Mouse (Mus musculus): ENCODE data around the gene Slc48a1. TPM values are rescaled to one million over a fixed set of nuclear protein-coding genes. Genes with fewer than 3 reads are reported as not detected.
A peak's percentile ranks its signal among the peaks of the same experiment; 100 is the strongest.

Slc48a1 gene
- polyA plus RNA-seq, 2 experiments from 2014 or later, result 23.6 to 29.0 TPM

- ATAC-seq, result no peak
Measured at GRCm38 (mm10) chr15:97828221-97828842, 50.0 kb downstream of the Slc48a1 start.

- no peak for ATAC-seq
Measured at GRCm38 (mm10) chr15:97828901-97829338, 50.6 kb downstream of the Slc48a1 start.

GRCm38 (mm10) chr15:97829432-97829831 is 51.1 kb downstream of the Slc48a1 start:
- ATAC-seq, result no peak

- ATAC-seq, result peak; percentile 36
Measured at GRCm38 (mm10) chr15:97830253-97830787, 52.0 kb downstream of the Slc48a1 start.

- peak; percentile 15 for ATAC-seq
Measured at GRCm38 (mm10) chr15:97830788-97831241, 52.5 kb downstream of the Slc48a1 start.

GRCm38 (mm10) chr15:97831242-97831986 is 53.1 kb downstream of the Slc48a1 start:
- peak; percentile 48 for ATAC-seq

- ATAC-seq, result no peak
Measured at GRCm38 (mm10) chr15:97831987-97832640, 53.8 kb downstream of the Slc48a1 start.

- no peak for ATAC-seq
Measured at GRCm38 (mm10) chr15:97832764-97833479, 54.6 kb downstream of the Slc48a1 start.

GRCm38 (mm10) chr15:97836153-97836893 is 58.0 kb downstream of the Slc48a1 start:
- peak; percentile 41 for ATAC-seq

- ATAC-seq, result peak; percentile 62
Measured at GRCm38 (mm10) chr15:97836894-97837247, 58.6 kb downstream of the Slc48a1 start.

- ATAC-seq, result peak; percentile 41
Measured at GRCm38 (mm10) chr15:97837491-97838061, 59.3 kb downstream of the Slc48a1 start.

- ATAC-seq, result no peak
Measured at GRCm38 (mm10) chr15:97838395-97838794, 60.1 kb downstream of the Slc48a1 start.

GRCm38 (mm10) chr15:97839012-97839411 is 60.7 kb downstream of the Slc48a1 start:
- ATAC-seq, result no peak

- ATAC-seq, result no peak
Measured at GRCm38 (mm10) chr15:97839473-97839872, 61.2 kb downstream of the Slc48a1 start.

GRCm38 (mm10) chr15:97839991-97840455 is 61.7 kb downstream of the Slc48a1 start:
- ATAC-seq, result no peak

GRCm38 (mm10) chr15:97840781-97841180 is 62.5 kb downstream of the Slc48a1 start:
- no peak for ATAC-seq

GRCm38 (mm10) chr15:97841383-97841782 is 63.1 kb downstream of the Slc48a1 start:
- ATAC-seq, result no peak

GRCm38 (mm10) chr15:97842058-97842457 is 63.7 kb downstream of the Slc48a1 start:
- no peak for ATAC-seq

Data from activated CD4-positive, CD25-positive, alpha-beta regulatory T cell, adult 4 months (primary cell).